Mouse (Mus musculus) layer of hippocampus, adult 18-20 months (tissue): ENCODE data around the gene Atp2b1. TPM values are rescaled to one million over a fixed set of nuclear protein-coding genes. Genes with fewer than 3 reads are reported as not detected.

Experiments used
- DNase-seq, 2 experiments: peaks; one replicate each; pipeline ENCODE4 v3.0.0; 2022; ENCODE audit warnings: low spot score in 2 of 2
- total RNA-seq, 2 experiments: library from RNA; stranded (reverse); gene quantifications; 2 replicates each; pipeline ENCODE4 v1.2.3; 2021

Gene Atp2b1
- total RNA-seq, 2 experiments from 2014 or later, result 905 to 1,057 TPM

DNA sequence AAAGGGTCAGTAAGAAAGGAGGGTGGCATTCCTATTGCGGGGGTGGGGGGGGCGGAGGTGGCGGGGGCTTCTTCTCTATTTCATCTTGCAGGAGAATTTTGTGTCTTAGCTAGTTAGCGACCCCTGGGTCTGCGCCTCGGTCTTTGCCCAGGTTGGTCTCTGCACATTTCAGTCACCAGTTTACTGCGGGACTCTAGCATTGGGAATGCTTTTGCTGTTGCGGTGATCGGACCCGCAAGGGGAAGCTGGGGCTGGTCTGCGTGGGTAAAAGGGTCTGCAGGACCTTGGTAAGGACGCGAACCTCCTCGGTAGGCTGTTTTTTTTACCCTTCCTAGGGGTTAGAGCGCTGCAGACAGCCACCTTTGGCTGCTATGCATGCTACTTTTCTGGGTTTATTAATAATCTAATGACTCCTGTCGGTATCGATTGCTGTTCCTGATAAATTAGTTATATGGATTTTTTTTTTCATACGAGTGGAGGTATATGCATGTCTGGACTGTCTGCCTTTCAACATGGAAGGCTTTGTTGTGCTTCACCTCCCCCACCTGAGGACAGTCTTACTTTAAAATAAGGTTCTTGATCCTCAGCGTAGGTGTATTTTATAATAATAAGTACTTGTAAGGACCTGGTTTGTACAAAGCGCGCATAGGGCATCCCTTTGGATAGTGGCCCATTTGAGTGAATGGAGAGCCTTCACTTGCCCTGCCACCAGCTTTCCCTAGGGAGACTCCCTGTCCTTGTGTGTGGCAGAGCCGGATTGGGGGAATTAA is 2.0 kb downstream of the Atp2b1 start:
- no peak for DNase-seq

DNA sequence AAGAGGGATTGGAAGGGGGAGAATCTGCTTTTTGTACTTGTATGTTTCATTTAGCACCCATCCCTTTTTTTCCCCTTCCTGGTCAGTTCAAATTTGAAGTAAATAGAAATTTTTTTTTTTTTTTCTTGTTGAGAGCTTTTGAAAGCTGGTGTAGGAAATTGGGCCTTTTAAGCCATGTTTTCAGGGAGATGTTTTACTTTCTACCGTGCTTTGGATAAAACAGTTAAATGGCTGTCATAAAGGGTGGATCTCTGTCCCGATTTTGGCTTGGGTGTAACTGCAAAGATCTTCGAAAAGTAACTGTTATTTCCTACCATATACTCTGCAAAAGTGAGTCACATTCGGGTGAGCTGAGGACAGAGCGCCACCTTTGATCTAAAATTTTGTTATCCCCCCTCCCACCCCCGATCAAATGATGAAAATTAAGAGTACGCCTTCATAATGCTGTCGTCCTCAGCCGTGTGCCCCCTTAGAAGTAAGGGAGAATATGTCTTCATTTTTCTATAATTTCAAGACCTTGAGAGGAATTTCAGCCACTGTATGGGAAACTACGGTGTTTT is 2.7 kb downstream of the Atp2b1 start:
- no peak for DNase-seq

DNA sequence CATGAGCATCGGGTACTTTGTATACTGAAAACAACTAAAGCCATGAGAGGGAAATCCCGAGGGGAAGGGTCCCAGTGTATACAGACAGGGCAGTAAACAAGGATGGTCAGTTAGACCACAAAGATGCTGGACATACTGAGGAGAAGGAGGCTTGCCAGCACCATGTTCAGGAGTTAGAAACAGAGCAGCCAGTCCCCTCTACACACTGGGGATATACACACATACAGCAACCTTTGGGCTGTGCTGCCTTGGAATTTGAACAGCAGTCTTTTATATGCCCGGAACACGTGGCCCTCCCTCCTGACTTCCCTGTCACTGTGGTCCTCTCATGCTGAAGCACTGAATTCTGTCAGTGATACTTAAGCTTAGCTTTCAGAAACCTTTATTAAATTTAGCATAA is 10.9 kb downstream of the Atp2b1 start:
- DNase-seq, result no peak

DNA sequence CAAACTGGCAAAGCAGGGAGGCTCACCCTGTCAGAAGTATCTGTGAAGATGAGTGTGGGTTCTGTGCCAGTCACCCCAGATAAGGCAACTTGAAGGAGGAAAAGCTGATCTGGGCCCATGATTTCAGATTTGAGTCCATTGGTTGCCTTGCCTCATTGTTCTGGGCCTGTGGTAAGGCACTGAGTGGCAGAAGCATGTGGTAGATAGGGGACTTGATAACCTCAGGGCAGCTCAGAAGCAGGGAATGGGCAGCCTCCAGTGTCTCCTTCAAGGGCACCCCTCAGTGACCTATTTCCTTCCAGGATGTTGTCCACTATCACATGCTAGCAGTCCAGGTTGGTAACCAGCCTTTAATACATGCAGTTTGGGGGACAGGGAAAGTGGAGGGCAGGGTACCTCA is 12.8 kb downstream of the Atp2b1 start:
- no peak for DNase-seq

DNA sequence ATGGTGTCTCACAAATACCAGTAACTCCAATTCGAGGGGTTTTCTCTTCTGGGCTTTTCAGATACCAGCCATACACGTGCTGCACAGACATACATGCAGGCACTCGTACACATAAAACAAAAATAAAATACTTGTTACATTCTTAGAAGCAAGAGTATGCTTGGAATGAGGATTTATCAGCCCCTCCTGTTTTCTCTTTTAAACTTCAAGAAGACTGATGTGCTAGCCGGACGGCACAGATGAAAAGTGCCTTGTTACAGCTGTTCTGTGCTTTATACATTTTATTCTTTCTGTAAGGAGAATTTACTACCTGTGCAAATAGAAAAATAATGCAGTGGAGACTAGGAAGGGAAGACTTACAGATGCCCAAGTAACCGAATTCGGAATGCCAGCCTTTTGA is 15.2 kb downstream of the Atp2b1 start:
- no peak for DNase-seq

DNA sequence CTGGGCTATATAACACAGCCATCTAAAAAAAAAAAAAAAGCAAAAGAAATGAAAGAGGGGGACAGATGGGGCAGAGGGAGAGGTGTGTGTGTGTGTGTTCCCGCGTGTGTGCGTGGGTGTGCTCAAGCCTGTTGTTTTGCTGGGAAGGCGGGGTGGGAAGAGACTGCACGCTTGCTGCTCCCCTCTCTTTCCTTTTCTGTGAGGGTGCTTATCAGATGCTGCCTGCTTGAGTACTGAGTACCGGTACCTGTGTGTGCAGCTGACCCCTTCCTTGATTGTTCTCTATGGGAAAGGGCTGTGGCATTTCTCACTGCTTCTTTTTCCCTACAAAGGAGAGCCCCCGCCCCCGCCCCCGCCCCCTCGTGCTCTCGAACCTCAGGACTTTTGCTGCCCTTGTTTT is 15.9 kb downstream of the Atp2b1 start:
- DNase-seq, result peak in 1 of 2 experiments; percentile 66

DNA sequence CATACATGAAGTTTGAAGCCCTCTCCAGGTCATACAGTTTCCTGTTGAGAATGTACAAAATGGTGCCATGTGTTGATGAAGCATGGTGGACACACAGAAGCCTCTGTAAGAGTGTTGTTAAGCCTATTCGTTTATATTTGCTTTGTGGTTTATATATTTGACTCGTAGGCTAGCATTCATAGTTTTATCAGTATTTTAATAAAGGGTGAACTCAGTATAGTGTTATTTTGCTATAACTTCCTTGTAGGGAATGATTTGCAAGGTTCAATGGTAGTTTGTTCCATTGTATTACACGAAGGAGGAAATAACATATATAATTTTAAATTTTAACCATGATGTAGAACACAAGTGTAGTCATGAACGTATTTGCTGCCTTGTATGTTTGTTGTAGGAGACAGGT is 25.9 kb downstream of the Atp2b1 start:
- no peak for DNase-seq

DNA sequence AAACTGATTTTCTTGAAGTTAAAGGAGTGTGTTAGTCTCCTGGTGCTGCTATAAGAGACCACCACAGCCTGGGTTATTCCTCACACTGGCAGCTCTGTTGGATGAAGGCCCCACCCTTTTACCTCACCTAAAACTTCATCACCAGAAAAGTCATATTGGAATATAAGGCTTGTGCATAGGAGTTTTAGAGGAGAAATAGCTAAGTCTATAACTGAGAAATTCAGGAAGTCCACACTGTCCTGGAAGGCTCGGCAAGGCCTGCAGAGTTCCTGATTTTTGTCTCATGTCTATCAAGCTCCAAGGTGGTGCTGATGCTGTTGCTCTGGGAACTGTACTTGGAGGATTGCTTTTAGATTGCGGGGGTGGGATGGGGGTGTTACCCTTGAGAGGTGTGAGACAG is 26.6 kb downstream of the Atp2b1 start:
- DNase-seq, result no peak

DNA sequence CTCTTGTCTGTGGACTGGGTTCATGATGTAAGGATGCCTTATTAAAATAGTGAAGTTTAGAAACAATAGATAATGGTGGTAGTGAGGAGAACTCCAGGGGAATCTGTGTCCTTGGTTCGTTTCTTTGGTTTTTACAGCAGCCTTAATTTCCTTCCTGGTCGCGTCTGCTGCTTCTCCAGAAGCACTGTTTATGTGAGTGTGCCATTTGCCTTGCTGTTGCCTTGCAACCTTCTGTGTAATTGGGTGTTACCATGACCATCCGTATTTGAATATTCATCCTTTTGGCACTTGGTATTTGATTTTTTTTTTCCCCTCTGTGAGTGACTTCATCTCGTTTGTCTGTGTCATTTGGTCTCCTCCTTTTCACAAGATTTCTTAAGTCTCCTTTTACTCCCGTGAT is 27.8 kb downstream of the Atp2b1 start:
- DNase-seq, result no peak

DNA sequence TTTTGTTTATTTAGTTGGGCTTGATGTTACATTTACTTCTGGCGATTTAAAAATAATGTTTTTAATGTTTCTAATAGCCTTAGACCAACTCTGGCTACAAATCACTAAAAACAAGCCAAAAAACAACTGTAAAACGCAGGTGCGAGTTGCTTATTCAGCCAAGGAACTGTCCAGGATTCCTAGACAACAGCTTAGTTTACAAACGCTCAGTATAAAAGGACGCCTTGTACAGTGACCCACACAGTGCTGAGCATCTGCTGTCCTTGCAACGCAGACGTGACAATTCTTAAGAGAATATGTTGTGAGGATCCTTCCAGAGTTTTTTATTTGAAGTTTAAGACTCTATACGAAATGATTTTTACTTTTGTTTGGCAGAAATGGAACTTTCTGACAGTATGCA is 28.8 kb downstream of the Atp2b1 start:
- DNase-seq, result no peak

DNA sequence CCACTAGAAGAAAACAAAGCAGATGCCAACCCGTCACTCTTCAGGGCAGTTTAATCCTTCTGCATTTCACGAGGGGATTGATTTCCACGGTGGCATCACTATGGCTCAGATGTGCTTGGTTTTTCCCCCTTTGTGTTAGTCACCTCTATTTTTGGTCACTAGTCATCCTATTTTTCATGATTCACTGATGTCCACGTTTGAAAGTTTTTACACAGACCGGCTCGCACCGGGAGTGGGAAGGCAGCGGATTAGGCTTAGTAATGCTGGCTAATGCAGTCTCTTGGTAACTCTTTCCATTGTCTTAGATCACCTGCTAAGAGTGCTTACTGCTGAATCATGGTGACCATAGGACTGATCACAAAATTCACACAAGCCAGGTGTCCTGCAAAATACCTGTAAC is 29.7 kb downstream of the Atp2b1 start:
- DNase-seq, result no peak

DNA sequence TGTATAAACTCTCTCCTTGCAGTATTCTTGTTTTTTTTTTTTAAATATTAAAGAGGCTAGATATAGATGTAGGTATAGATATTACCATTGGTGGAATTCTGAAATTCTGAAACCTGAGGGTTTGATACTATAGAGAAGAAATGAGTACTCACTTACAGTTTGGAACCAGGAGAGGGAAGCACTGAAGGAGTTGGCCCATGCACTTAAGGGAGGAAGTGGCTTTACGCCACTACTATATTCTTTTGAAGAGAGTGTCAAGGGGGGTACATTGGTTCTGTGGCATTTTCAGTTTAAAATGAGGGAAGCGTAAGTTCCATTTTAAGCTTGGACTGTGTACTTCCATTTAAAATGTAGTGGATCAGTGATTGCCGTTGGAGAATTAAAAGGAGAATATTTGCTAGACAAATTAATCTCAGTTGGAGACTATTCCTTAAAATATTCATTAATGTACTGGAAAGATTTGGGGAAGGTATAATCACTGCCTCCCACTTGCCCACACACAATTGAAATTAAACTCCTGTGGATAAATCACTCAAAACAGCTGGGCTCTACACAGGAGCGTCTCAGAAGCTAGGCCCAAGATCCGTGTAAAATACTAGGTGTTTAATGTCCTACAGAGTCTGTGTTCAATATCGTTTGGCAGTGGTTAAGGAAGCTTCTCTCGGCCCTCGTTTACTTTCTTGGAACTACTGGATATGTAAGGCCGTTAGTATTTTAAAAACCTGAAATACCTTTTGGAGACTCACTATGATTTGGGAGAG is 32.0 kb downstream of the Atp2b1 start:
- DNase-seq, result no peak

DNA sequence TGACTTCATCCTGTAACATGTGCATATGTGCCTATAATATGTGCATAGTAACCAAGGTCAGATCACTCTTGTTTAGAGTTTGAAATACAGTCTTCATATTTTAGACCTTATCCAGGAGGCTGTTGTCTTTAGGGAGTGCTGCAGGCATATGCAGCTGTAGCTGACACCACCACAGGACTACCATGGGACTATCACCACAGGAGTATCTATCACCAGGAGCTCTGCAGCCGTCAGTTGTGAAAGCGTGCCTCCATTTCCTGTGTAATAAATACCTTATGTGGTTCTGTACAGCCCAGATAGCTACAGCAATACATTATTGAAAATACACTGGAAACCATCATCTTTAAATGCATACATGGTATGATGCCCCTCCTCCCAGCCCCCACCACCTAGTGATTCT is 33.0 kb downstream of the Atp2b1 start:
- no peak for DNase-seq

DNA sequence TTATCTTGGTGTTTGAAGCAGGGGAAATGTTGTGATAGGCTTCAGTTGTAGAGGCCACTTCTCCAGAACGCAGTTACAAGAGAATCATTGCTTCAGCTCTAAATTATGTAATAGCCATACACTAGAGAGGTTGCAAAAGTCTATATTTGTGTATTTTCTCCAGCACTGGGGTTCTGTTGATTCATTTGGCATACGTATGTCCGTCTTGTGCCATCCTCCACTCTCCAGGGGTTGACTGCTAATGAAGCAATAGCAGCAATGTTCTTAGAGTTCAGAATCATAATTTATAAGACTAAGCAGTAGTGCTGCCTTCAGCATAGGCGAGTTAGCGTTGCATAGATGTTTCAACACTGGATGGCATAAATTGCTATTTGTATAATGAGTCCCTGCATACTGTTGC is 33.9 kb downstream of the Atp2b1 start:
- DNase-seq, result no peak

DNA sequence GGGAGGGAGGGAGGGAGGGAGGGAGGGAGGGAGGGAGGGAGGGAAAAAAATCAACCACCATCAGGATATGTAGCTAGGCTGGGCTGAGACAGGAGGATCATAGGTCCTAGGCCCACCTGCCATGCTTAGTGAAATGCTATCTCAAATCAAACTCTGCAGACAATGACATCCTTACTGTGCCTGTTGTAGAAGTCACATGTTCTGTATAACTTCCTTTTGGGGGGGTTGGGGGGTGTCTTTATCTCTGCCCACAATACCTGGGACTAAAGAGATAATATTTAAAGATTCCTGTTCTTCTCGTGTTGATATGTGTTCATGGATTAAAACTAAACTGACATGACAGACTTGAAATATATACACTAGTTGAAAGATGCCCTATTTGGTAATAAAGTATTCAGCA is 35.5 kb downstream of the Atp2b1 start:
- no peak for DNase-seq

DNA sequence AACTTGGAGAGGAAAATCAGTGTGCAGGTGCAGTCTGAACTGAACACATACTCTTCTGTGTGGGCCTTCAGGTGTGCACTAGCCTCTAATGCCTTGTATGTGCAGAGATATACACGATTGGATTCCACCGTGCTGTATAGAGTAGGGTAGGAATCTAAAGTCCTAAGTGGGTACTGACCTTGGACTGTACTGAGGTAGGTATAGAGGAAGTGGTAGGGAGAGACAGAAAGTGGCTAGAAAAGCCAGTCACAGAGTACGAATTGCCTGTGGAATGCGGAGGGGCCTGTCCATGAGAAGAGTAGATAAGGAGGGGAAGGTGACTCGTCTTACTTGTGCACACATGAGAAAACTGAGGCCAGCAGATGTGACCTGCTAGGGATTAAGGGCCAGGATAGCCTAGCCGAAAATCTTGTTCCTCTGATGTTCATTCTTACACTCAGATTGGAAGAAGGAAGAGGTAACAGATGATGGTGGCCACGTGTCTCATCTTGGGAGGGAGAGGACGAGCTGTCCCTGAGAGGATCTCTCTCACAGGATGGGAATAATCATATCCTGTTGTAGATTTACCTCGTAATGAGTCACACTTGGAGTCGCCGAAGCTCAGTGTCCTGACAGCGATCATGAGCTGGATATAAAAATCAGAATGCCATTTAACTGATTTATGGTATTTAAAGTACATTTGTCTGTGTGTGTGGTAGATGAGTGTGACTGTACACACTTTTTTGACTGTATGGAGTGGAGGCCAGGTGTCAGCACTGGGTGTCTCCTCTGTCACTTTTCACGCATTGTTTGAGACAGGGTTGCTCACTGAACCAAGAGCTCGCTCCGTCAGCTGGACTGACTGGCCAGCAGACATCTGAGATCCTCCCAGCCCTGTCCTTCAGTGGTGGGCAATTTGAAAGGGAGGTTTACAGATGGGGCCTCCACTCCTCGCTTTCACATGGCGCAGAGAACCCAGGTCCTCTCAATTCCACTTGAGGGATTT is 37.4 kb downstream of the Atp2b1 start:
- peak in 1 of 2 experiments; percentile 60 for DNase-seq

DNA sequence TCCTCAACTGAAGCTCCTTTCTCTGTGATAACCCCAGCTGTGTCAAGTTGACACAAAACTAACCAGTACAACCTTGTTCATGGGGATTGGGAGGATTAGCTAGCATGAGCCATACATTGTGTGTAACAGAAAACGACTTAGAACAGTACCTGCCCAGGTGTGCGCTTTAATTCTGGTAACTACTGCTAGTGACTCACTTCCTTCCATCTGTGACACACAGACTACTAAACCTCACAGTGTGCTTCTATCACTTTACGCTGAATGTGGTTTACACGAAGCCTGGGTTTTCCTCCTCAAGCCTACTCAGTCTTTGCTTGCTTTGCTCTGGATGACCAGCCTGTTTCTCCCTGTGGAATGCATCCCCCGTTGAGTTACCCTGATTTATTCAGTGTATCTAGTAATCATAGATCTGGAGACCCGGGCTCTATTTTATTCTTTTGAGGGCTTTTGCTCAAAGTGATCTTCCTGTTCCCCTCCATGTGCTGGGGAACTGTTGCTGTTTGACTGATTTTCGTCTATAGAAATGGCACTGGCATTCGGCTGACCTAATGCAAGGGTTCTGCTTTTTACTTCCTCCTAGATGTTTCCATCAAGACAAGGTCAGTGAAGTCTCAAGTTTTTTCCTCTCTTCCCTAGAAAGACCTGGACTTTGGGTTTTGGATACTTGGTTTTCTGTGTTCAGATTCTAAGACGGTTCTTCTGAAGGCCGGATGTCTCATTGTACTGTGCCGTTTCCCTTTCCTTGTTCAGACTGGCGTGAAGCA is 40.2 kb downstream of the Atp2b1 start:
- DNase-seq, result no peak

DNA sequence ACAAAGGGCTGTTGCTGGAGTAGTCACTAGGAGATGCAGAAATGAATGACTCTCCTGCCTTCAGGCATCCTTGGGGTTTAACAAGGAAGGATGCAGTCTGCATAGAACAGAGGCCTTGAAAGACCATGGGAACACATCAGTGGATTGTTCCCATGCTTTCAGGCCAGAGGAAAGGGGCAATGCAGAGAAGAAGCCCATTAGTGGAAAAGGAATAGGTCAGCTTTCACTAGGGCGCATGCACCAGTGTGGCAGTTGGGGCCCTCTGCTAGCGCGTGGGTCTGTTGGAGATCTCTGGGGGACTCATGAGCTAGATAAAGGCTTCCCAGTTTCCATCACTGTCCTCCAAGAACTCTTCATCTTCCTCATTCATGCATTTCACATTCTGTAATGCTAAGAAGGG is 41.9 kb downstream of the Atp2b1 start:
- DNase-seq, result no peak

DNA sequence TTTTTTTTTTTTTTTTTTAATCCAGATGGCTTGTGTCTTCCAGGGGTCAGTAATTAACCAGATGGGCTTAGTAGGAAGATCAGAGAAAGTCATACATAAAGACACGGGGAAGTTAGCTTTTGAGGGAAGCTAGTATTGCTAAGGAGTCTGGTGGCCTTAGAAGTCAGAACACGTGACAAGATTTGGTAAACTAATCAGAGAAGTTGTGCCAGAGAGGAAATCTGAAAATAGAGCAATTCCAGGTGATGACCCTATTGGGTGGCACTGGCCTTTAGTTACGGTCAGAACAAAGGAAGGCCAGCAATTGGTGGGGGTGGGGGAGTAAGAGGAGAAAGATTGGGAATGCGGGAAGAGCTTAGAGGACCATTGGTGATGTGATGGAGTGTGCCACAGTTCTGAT is 44.5 kb downstream of the Atp2b1 start:
- DNase-seq, result no peak

DNA sequence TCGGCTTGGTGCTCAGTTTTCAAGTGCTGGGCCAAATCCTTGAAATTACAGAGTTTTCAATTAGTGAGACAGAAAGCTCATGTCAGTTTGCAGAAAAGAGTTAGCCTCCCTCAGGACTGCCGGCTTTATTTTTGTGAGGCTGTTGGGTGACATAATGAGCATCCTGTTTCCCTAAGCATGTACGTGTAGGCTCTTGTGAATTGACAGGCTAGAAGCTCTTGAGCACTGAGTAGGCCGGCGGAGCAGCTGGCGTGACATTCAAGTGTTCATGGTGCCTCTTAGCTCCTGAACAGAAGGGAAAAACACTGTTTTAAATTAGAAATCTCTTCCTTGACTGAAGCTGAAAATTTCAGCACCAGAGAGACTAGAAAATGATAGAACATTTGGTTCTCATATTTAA is 45.2 kb downstream of the Atp2b1 start:
- DNase-seq, result peak; percentile 72 to 84

DNA sequence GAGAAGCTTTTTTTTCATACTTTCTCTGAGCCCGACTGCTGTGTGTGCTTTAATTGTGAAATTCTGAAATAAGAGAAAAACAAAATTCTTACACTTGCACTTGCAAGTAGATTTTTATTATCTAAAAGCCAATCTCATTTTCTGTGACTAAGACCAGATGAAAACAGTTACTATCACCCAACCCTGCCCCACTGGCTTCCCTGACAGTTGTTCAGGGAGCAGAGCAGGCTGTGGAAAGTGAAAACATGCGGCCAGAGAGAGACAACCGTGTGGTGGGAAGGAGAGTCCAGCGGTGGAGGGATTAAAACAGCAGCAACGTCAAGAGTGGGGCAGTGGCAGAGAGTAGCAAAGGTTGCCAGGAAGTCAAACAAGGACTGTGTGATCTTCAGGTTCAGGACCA is 46.7 kb downstream of the Atp2b1 start:
- no peak for DNase-seq
